26 mouse cellular contexts compared by ENCODE assay signal in genomic region chr13:20104791-20105190, GRCm38 (mm10).
"Had no signal": no experiment of that assay in that cellular context is flagged by ENCODE, and none has a peak within 500 bp of the region (broad histone marks: within the 10 kb centered on the region; RNA-seq: fewer than 3 reads in every experiment).

No protein-coding gene starts in this region.

- H3K9ac ChIP-seq: embryonic facial prominence, embryonic 12.5 days; embryonic facial prominence, embryonic 13.5 days; embryonic facial prominence, embryonic 15.5 days; forebrain, embryonic 12.5 days; forebrain, embryonic 13.5 days; forebrain, embryonic 15.5 days; forebrain, postnatal 0 days had no signal

- H3K27ac ChIP-seq: embryonic facial prominence, embryonic 10.5 days; embryonic facial prominence, embryonic 12.5 days; embryonic facial prominence, embryonic 13.5 days; embryonic facial prominence, embryonic 15.5 days; forebrain, embryonic 10.5 days; forebrain, embryonic 12.5 days; forebrain, embryonic 13.5 days; forebrain, embryonic 15.5 days; heart, adult 2 months; heart, embryonic 10.5 days had no signal

- H3K9me3 ChIP-seq: embryonic facial prominence, embryonic 10.5 days; embryonic facial prominence, embryonic 12.5 days; embryonic facial prominence, embryonic 13.5 days; embryonic facial prominence, embryonic 15.5 days; forebrain, embryonic 10.5 days; forebrain, embryonic 12.5 days; forebrain, embryonic 13.5 days; forebrain, embryonic 15.5 days; heart, embryonic 10.5 days had no signal

- H3K36me3 ChIP-seq: embryonic facial prominence, embryonic 10.5 days; embryonic facial prominence, embryonic 12.5 days; embryonic facial prominence, embryonic 13.5 days; embryonic facial prominence, embryonic 15.5 days; forebrain, embryonic 10.5 days; forebrain, embryonic 12.5 days; forebrain, embryonic 15.5 days; heart, embryonic 10.5 days had no signal

- H3K27me3 ChIP-seq: embryonic facial prominence, embryonic 12.5 days; embryonic facial prominence, embryonic 13.5 days; embryonic facial prominence, embryonic 15.5 days had no signal

- H3K4me2 ChIP-seq: embryonic facial prominence, embryonic 12.5 days; embryonic facial prominence, embryonic 13.5 days; embryonic facial prominence, embryonic 15.5 days; forebrain, embryonic 12.5 days; forebrain, embryonic 13.5 days; forebrain, embryonic 15.5 days had no signal

- DNase-seq: cerebellum, adult 8-10 months; cerebellum, adult 9-10 months; cerebellum, adult 9-11 months; cerebellum, postnatal 10 days; cerebellum, postnatal 14 days; cerebellum, postnatal 25 days; cerebellum, postnatal 36 days; embryo, embryonic 11 days; forebrain, postnatal 0 days; gastrocnemius, postnatal 10 days; gastrocnemius, postnatal 14 days; gastrocnemius, postnatal 25 days; gastrocnemius, postnatal 36 days had no signal

- H3K4me3 ChIP-seq: embryonic facial prominence, embryonic 10.5 days; embryonic facial prominence, embryonic 12.5 days; embryonic facial prominence, embryonic 13.5 days; embryonic facial prominence, embryonic 15.5 days; erythroblast, embryonic 14.5 days; forebrain, embryonic 10.5 days; forebrain, embryonic 12.5 days; forebrain, embryonic 13.5 days; forebrain, embryonic 15.5 days; heart, adult 2 months; heart, embryonic 10.5 days had no signal

- H3K4me1 ChIP-seq: embryonic facial prominence, embryonic 13.5 days; embryonic facial prominence, embryonic 15.5 days had no signal

- ATAC-seq: forebrain, embryonic 13.5 days; forebrain, embryonic 14.5 days; forebrain, embryonic 15.5 days; forebrain, embryonic 16.5 days; forebrain, postnatal 0 days had no signal
